Mouse (Mus musculus) midbrain, embryonic 14.5 days (tissue): ENCODE data around the gene 0610030E20Rik. TPM values are rescaled to one million over a fixed set of nuclear protein-coding genes. Genes with fewer than 3 reads are reported as not detected.

ENCODE experiments used
- ATAC-seq: fragments of 200-750 bp; cut with Nextera tagmentation; 2 replicates; pipeline ENCODE4 v1.8.0; 2017; ENCODE audit warnings: moderate number of reproducible peaks, moderate library complexity; ENCODE audit not compliant: low FRiP score, low TSS enrichment
- DNase-seq: peaks from one replicate; pipeline ENCODE4 v3.0.0-alpha.2; 2015
- H3K27ac ChIP-seq: fragments of 300-500 bp; sonication (generic); replicated peaks from 2 replicates; pipeline ENCODE4 v1.5.1; 2014; ENCODE audit warnings: mild to moderate bottlenecking, low read depth, low read length, moderate library complexity
- H3K27me3 ChIP-seq: fragments of 300-500 bp; sonication (generic); 2 replicates; pipeline ENCODE4 v1.6.1; 2014; ENCODE audit warnings: low read length, control low read depth, mixed read lengths; ENCODE audit not compliant: control insufficient read depth, insufficient read depth
- H3K36me3 ChIP-seq: fragments of 300-500 bp; sonication (generic); 2 replicates; pipeline ENCODE4 v1.6.1; 2014; ENCODE audit warnings: low read length, control low read depth; ENCODE audit not compliant: control insufficient read depth, insufficient read depth
- H3K4me1 ChIP-seq: fragments of 300-500 bp; sonication (generic); 2 replicates; pipeline ENCODE4 v1.6.1; 2014; ENCODE audit warnings: mild to moderate bottlenecking, antibody characterized with exemption, low read length, control low read depth; ENCODE audit not compliant: control insufficient read depth, insufficient read depth
- H3K4me2 ChIP-seq: fragments of 300-500 bp; sonication (generic); 2 replicates; pipeline ENCODE4 v1.6.1; 2014; ENCODE audit warnings: mild to moderate bottlenecking, low read length, moderate library complexity
- H3K4me3 ChIP-seq: fragments of 300-500 bp; sonication (generic); replicated peaks from 2 replicates; pipeline ENCODE4 v1.5.1; 2014; ENCODE audit warnings: low read depth, low read length
- H3K9ac ChIP-seq: fragments of 300-500 bp; sonication (generic); replicated peaks from 2 replicates; pipeline ENCODE4 v1.6.1; 2014; ENCODE audit warnings: mild to moderate bottlenecking, low read length, moderate library complexity
- H3K9me3 ChIP-seq: fragments of 300-500 bp; sonication (generic); 2 replicates; pipeline ENCODE4 v1.6.1; 2016; ENCODE audit warnings: low read length, control low read depth, mixed read lengths; ENCODE audit not compliant: control insufficient read depth
- WGBS: fragments of 180-500 bp; shearing (Covaris S2); extraction: QIAGEN DNeasy Blood & Tissue Kit; methylation state at CpG from one replicate; pipeline ENCODE4 v1.1.7; 2014; 5-methylcytosine and 5-hydroxymethylcytosine counted together
- polyA plus RNA-seq: library from polyadenylated mRNA; unstranded; fragments of >200 nt; fragmentation: Nextera tagmentation; extraction: Ambion mirVana; gene quantifications from 2 replicates; pipeline ENCODE4 v1.2.1, GENCODE M21; 2014

Gene 0610030E20Rik
- polyA plus RNA-seq, 1 experiment from 2014 or later, result 16.0 TPM

DNA sequence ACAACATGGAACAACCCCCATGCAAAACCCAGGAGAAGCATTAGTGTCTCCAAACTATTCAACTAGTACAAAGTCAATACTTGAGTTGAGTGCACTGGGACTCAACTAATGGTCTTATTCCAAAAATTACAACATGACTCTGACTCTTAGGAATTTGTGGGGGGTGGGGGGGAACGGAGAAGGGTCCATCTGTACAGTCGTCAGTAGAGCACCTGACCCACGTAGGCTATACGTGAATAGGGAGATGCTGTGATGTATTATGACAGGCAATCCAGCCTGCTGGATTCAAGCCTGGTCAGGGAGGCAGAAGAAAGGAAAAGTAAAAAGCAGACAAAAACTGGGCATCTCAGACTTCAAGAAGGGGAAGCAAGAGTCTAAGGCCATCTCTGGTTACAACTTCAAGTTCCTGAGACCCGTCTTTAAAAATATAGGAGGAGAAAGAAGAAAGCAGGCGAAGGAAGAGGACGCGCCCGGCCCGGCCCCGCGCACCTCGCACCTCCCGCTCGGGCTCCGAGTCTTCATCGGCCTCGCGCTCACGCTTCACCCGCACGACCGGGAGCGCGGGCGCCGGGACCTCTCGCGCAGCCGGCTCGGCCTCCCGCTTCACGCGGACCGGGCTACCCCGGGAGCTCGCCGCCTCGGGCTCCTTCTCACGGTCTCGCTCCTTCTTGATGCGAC is 2.6 kb upstream of the 0610030E20Rik start:
- Histone ChIP-seq H3K4me2 (peak overlapping the region; percentile 83), H3K4me3 (peak overlapping the region; percentile 95), H3K27me3 (no peaks in the 10 kb centered on the region), H3K9ac (peak overlapping the region; percentile 80), H3K9me3 (no peaks in the 10 kb centered on the region), H3K27ac (peak overlapping the region; percentile 71), H3K4me1 (peaks cover 35% of the 10 kb centered on the region), H3K36me3 (peaks cover 23% of the 10 kb centered on the region)
- ATAC-seq, result peak; percentile 63
- no peak for DNase-seq
- under 1% methylated on average over 42 of the region's 42 CpGs for WGBS

GRCm38 (mm10) chr6:72345074-72345567 is 2.0 kb upstream of the 0610030E20Rik start, which contains the start of gene Usp39:
Usp39 (minus strand) TSS chr6:72345184.
- ATAC-seq, result peak; percentile 86

DNA sequence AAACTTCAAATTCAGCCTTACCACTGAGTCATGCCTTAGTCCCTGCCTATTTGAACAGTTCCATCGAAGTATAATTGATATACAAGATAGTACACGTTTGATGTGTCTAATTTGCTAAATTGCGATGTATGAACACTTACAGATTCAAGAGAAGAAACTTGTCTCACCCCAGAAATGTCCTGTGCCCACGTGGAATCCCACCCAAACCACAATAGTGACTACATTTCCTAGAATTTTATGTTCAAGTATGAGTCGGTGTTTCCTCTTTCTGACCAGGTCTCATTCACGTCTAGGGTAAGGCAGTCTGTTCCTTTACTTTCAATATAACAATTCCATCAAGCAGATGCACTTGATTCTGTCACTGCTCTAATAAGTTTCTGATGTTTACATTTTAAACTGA is 1.5 kb upstream of the 0610030E20Rik start:
- ATAC-seq (no peak), DNase-seq (no peak)
- Histone ChIP-seq H3K36me3 (peaks cover 28% of the 10 kb centered on the region), H3K27me3 (no peaks in the 10 kb centered on the region), H3K9ac (no peak overlapping the region; the same call in 1 of the 2 replicates), H3K4me2 (peak overlapping the region; percentile 83), H3K9me3 (no peaks in the 10 kb centered on the region), H3K4me3 (peak overlapping the region; percentile 95), H3K4me1 (peaks cover 35% of the 10 kb centered on the region), H3K27ac (no peak overlapping the region)
- WGBS, result 55% methylated on average over 6 of the region's 6 CpGs

More at GRCm38 (mm10) chr6:72345074-72345567, 2.0 kb upstream of the 0610030E20Rik start, which contains the start of gene Usp39:
- peak within 1 kb of the TSS; percentile 95 for H3K4me3 ChIP-seq
- peaks cover 35% of the 10 kb centered on the region for H3K4me1 ChIP-seq
- H3K4me2 ChIP-seq, result peak within 1 kb of the TSS; percentile 83
- no peaks in the 10 kb centered on the region for H3K27me3 ChIP-seq
- peak within 1 kb of the TSS; percentile 80 for H3K9ac ChIP-seq
- no peaks in the 10 kb centered on the region for H3K9me3 ChIP-seq
- peak; percentile 98 for DNase-seq
- peak within 1 kb of the TSS; percentile 71 for H3K27ac ChIP-seq
- WGBS, result under 1% methylated on average over 30 of the region's 30 CpGs
- peaks cover 24% of the 10 kb centered on the region for H3K36me3 ChIP-seq

- Histone ChIP-seq H3K9me3 (no peaks in the 10 kb centered on the region), H3K27ac (no peak overlapping the region), H3K27me3 (no peaks in the 10 kb centered on the region), H3K4me2 (peak overlapping the region; percentile 71; the same call in 1 of the 2 replicates), H3K36me3 (peaks cover 34% of the 10 kb centered on the region), H3K9ac (no peak overlapping the region), H3K4me1 (peaks cover 35% of the 10 kb centered on the region), H3K4me3 (no peak overlapping the region)
- no peak for ATAC-seq
- WGBS, result 85% methylated on average over 4 of the region's 4 CpGs
- no peak for DNase-seq
These were observed 856 bp upstream of the 0610030E20Rik start for GRCm38 (mm10) chr6:72346261-72346660.

GRCm38 (mm10) chr6:72348411-72348810 is 1.3 kb downstream of the 0610030E20Rik start:
- H3K36me3 ChIP-seq, result peaks cover 32% of the 10 kb centered on the region
- H3K9me3 ChIP-seq, result no peaks in the 10 kb centered on the region
- no peak overlapping the region for H3K27ac ChIP-seq
- peaks cover 34% of the 10 kb centered on the region for H3K4me1 ChIP-seq
- no peaks in the 10 kb centered on the region for H3K27me3 ChIP-seq
- H3K9ac ChIP-seq, result peak overlapping the region; percentile 87; the same call in 1 of the 2 replicates
- DNase-seq, result no peak
- WGBS, result 78% methylated on average over 10 of the region's 10 CpGs
- ATAC-seq, result no peak
- H3K4me2 ChIP-seq, result peak overlapping the region; percentile 71
- H3K4me3 ChIP-seq, result peak overlapping the region; percentile 86; the same call in 1 of the 2 replicates

DNA sequence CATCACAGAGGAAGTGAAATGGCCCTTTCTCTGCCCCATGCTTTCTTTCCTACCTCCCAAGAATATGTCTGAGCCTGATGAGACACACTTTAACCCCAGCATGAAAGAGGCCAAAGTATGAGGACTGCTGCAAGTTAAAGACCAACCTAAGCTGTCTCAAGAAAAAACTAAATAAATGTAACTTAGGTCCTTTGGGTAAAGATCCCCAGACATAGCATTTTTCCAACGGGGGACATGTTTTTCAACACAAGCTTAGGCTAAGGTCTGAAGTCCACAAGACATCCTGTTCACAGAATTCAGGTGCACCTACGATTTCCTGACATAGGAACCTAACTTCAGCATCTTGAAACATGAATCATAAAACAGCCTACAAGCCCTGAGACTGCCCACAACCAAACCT is 3.1 kb downstream of the 0610030E20Rik start:
- Histone ChIP-seq H3K4me2 (no peak overlapping the region), H3K4me1 (peaks cover 29% of the 10 kb centered on the region)
- WGBS, result 99% methylated on average over 2 of the region's 2 CpGs

DNA sequence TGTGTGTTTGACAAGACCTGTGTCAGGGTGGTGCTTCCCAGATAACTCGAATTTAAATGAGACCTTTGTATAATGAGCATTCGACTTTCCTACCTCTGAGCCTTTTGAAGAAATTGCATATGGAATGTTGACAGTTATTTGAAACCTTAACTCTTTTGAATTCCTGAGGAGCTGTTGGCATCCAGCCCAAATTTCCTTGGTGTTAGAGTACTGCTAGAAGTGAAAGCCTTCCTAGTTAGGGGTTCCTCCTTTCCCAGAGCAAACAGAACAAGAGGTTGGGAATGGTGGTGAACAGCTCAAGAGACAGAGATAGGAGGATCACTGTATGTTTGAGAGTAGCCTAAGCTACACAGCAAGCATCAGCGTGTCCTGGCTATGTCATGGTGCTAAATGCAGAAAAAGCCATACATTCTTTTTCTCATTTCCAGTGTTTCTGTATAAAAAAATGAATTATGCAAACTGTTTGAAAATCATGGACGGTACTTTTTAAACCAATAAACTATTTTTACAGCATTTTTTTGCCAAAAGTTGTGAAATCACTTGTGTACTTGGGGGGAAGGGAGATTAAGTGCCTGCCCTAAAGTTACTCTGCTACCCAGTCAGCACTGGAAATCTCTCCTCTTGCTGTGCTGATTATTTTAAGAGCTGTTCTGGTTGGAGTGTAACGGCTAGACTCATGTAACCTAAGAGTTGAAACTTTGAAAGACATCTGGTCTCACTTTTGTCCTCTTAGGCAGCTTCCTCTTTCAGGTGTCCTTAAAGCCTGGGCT is 5.7 kb downstream of the 0610030E20Rik start:
- WGBS, result 80% methylated on average over 5 of the region's 5 CpGs
- Histone ChIP-seq H3K4me3 (no peak overlapping the region), H3K9me3 (no peaks in the 10 kb centered on the region), H3K27me3 (no peaks in the 10 kb centered on the region), H3K27ac (no peak overlapping the region), H3K4me2 (no peak overlapping the region), H3K4me1 (peaks cover 20% of the 10 kb centered on the region), H3K36me3 (peaks cover 32% of the 10 kb centered on the region), H3K9ac (no peak overlapping the region)
- no peak for ATAC-seq
- DNase-seq, result no peak

More for the DNA sequence above, 3.1 kb downstream of the 0610030E20Rik start:
- Histone ChIP-seq H3K36me3 (peaks cover 32% of the 10 kb centered on the region), H3K27ac (no peak overlapping the region), H3K4me3 (no peak overlapping the region), H3K27me3 (no peaks in the 10 kb centered on the region), H3K9me3 (no peaks in the 10 kb centered on the region), H3K9ac (no peak overlapping the region)
- no peak for DNase-seq
- ATAC-seq, result no peak

DNA sequence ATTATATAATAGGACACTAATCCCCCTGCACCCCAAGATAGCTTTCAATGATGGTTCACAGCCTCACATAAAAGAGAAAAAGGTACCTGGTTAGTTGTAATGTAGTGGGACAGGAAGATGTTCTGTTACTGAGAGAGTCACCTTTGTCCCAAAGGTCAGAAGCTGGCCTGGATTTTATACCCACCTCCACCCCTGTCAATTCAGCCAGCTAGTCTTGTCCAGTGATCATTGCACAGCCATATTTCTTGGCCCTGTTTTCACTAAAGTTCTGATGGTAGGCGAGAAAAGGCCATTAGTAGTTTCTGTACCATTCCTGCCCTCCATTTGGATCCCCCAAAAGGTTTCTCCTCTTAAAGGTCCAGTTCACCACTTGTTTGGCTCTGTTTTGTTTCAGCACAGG is 6.9 kb downstream of the 0610030E20Rik start:
- Histone ChIP-seq H3K27me3 (no peaks in the 10 kb centered on the region), H3K4me2 (no peak overlapping the region; the same call in 1 of the 2 replicates), H3K9ac (no peak overlapping the region; the same call in 1 of the 2 replicates), H3K9me3 (no peaks in the 10 kb centered on the region), H3K27ac (no peak overlapping the region), H3K4me3 (no peak overlapping the region), H3K36me3 (peaks cover 34% of the 10 kb centered on the region), H3K4me1 (peaks cover 11% of the 10 kb centered on the region; the same call in 1 of the 2 replicates)
- DNase-seq (no peak), ATAC-seq (no peak)
- WGBS, result 81% methylated on average over 1 of the region's 1 CpGs
